Mouse (Mus musculus) embryo, embryonic 9.5 days (tissue): ENCODE measurements around the gene Hmgb1.

Experiments
- DNase-seq: peaks from one replicate; pipeline ENCODE4 v3.0.0-alpha.2; 2017; ENCODE audit errors: extremely low spot score

The Hmgb1 gene

DNA sequence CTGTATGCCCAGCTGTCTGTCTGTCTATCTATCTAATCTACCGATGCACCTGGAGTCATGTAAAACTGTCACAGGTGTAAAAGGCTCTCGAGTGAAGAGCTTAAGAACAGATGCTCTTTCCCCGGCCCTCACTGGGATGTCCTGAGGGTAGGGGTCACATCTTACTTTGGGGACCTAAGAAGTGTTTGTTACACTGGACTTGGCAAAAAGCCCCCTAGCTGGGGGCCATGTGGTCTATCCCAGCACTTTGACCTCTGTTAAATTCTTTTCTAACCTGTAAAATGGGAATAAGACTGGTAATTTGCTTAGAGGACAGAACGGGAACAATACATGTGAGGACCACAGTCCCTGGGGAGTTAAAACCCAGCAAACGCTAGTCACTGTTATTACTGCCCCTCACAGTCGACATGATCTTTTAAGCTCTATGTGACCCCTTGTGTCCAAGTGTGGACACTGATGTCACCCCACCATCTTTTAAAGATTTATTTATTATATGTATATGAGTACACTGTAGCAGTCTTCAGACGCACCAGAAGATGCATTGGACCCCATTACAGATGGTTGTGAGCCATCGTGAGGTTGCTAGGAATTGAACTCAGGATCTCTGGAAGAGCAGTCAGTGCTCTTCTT lies 80.1 kb downstream of the Hmgb1 start:
- no peak for DNase-seq

DNA sequence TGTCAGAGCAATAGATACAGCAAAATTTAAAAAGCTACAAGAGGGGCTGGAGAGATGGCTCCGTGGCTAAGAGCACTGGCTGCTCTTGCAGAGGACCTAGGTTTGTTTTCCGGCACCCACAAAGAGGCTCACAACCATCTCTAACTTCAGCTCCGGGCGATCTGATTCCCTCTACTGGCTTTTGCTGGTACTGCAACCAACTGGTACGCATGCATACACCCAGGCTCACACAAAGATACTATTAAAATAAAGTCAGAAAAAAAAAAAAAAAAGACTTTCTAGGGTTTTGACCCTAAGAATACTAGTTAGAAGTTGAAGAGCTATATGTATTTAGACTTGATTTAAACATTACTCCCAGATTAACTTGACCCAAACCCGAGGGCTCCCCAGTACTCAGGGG lies 82.4 kb downstream of the Hmgb1 start:
- DNase-seq = no peak

GRCm38 (mm10) chr5:149100091-149100490 lies 84.2 kb downstream of the Hmgb1 start:
- no peak for DNase-seq

GRCm38 (mm10) chr5:149099009-149099408 lies 85.3 kb downstream of the Hmgb1 start:
- no peak for DNase-seq

DNA sequence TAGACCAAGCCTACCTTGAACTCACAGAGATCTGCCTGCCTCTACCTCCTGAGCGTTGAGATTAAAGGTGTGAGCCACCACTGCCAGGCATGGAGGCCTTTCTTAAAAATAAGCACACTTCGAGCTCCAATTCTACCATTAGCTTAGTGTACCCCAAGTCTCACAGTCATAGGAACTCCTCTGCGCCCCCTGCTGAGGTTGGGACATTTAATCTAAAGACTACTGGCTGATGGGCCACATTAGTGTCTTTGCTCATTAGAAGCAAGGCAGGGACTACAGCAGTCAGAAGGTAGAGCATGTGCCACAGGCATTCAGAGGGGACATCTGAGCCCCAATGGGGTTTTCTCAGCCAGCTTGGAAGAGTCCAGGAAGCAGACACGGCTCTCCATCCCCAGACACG lies 86.4 kb downstream of the Hmgb1 start:
- no peak for DNase-seq

GRCm38 (mm10) chr5:149096284-149096683 lies 88.0 kb downstream of the Hmgb1 start:
- DNase-seq = no peak

DNA sequence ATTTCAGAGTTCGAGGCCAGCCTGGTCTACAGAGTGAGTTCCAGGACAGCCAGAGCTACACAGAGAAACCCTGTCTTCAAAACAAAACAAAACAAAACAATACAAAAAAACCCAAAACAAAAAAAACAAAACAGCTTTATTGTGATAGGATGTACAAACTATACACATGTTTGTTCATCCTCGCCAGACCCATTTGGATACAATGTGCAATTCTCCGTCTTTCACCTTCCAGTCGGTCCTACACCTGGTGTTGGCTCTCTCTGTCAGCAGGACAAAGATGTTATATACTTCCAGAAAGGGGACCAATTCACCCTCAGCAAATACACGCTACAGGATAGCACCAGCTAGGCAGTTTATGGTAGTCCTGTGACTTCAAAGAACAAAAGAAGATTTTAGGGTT lies 91.4 kb downstream of the Hmgb1 start:
- DNase-seq = no peak

GRCm38 (mm10) chr5:149092526-149092925 lies 91.8 kb downstream of the Hmgb1 start:
- no peak for DNase-seq

DNA sequence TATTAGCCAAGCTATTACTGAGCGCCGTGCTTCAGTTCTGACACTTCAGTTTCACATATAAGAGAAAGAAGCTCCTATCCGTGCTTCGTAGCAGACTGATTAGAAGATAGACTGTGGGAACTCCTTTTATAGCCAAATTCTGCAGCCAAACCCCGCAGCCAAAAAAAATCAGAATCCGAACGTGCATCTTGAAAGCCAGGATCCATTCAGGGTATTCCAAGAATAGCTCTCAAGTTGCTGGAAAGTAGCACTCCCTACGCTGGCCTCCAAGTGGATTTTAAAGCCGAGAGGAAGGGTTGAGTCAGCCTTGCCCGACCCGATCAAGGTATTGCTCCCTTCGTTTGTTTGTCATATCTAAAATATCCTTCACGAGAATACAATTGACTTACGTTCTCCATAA lies 93.0 kb downstream of the Hmgb1 start:
- DNase-seq = no peak

DNA sequence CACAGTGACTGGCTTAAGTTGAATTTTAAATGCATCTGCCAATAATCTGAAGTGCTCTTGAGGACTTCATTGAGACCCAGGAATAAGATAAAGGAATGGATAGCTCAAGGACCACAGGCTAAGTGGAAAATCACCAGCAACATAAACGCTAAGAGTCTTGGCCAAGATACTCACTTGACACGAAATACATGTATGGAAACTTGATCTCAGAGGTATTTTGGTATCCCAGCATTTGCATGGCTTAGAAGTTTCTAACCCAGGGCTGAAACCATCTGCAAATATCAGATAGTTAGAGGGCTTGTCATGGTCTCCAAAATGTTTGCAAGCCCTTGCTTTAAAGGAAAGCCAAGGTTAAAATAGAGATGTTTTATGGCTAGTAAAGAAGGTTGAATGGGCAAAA lies 94.4 kb downstream of the Hmgb1 start:
- DNase-seq = no peak

DNA sequence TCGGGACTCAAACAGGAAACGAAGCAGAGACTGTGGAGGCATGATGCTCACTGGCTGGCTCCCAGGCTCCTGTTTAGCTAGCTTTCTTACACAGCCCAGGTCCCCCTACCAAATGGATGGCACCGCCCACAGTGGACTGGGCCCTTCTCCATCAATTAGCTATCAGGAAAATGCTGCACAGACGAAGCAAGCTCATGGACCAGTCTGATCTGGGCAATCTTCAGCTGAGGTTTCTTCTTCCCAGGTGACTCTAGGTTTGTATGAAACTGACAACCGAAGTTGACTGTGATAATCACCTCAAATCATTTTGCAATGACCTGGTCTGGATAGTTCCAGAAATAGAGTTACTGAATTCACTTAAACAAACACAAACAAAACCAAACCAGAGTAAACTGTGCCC lies 94.8 kb downstream of the Hmgb1 start:
- no peak for DNase-seq

GRCm38 (mm10) chr5:149088891-149089290 lies 95.4 kb downstream of the Hmgb1 start:
- no peak for DNase-seq

DNA sequence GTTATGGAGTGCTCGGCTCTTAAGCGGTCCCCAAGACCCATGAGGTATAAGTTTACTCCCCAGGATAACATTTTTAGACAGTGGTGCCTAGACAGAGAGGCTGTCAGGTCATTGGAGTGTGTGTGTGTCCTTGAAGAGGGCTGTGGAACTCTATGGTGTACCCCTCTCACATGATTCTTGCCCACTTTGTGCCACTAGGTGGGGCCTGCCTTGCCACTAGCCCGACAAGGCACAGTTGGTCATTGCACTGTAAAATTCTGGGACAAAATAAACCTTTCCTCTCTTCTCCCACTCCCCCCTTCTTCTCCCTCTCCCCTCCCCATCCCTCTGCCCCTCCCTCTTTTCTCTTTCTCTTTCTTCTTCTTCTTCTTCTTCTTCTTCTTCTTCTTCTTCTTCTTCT lies 96.1 kb downstream of the Hmgb1 start:
- no peak for DNase-seq

DNA sequence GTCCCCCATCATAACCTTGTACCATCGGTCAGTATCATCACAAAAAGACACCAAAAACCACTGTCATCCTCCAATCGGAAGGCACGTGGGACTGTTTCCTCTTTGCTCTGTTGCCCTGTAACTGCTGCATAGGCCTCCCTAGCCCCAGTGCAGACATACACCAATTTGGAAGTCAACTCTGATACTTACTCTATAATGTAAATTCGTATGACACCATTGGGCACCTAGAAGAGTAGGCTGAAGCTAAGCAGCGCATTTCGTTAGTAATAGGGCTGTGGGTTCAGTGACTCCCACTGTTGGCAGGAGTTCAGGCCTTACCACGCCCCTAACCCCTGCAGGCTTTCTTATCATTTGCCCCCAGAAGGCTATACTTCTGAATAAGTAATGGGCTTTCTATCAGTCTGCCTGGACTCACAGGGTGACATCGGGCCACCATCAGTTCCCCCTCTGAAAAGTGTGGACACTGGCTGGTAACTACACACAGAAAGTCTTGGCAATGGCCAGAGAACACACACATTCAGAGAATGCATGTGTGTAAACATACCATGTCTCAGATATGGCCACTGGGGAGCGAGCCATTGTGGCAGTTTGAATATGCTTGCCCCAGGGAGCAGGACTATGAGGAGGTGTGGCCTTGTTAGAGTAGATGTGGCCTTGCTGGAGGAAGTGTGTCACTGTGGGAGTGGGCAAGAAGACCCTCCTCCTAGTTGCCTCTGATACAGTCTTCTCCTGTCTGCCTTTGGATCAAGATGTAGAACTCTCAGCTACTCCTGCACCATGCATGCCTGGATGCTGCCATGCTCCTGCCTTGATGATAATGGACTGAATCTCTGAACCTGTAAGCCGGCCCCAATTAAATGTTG lies 97.7 kb downstream of the Hmgb1 start:
- DNase-seq = no peak

DNA sequence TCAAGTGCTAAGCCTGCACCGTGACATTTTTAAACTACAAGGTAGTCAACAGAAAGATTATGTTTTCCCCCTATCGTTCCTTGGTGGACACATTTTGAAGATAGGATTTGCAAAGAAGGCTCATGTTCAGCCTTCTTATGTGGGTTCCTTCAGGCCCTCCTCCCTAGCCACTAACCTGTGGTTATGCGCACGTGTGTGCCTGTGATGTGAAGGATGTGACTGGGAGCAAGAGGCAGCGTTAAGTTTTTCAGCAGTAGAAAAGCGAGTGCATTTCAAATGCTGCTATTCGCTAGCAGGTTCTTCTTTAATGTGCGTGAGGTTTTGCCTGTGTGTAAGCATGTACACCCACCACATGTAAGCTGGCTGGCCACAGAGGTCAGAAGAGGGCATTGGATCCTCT lies 103.8 kb downstream of the Hmgb1 start:
- no peak for DNase-seq

DNA sequence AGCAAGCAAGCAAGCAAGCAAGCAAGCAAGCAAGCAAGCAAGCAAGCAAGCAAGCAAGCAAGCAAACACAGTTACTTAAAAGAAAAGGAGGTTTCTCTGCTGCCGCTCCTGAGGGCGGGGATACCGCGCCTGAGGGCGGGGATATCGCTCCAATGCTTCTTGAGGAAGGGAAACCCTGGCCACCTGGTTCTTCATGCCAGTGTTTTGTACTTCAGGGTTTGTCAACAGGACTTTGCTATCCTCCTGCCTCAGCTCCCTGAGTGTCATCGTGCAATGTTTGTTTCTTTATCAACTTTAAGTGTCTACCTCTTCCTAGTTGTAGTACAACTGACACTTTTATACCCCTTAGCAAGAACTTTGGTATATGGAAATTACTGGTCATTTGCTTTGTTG lies 104.5 kb downstream of the Hmgb1 start:
- no peak for DNase-seq

DNA sequence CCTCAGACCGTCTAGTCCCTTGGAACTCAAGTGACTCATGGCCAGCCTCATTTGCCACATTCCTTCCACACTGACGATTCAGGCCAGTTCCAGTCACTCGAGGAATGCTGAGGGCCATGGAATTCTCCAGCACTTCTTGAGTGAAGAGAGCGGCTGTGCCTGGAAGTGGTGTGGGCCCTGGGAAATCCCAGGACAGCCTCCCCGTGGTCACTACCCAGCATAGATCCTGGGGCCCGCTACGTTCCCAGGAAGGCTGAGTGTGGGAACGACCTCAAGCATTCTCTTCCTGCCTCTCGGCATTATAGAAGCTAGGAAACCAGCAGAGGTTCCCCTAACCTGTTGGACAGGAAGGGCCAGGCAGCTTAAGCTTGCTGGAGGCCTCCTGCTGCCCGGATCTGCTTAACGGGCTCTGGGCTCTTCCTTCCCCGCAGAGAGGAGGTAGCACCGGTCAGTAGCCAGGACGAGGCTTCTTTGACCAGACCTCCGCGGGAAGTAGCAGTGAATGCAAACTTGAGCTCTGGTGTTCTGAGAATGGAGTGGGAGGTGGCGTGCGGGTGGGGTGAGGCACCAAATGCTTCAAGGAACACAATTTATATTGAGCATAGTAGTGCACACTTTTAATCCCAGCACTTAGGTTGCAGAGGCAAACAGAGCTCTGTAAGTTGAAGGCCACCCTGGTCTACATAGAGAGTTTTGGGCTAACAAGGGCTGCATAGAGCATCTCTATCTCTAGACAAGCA lies 105.1 kb downstream of the Hmgb1 start:
- DNase-seq = peak; percentile 30

DNA sequence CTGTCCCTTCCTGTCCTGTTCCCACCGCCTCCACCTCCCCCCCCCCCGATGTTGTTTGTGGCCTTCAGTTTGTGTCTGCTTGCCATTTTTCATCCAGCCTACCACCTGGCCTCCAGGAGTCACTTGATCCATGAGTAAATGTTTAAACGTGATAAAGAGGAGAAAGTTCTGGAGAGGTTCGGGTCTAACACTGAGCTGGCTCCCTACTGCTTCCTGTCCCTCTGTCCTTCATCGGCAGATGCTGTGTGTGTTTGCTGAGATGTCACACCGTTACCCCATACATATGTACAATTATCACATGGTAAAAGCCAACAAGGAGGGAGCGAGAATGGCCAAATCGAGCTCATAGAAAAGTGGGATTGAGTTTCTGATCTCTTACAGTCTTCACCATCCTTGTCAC lies 107.2 kb downstream of the Hmgb1 start:
- no peak for DNase-seq

DNA sequence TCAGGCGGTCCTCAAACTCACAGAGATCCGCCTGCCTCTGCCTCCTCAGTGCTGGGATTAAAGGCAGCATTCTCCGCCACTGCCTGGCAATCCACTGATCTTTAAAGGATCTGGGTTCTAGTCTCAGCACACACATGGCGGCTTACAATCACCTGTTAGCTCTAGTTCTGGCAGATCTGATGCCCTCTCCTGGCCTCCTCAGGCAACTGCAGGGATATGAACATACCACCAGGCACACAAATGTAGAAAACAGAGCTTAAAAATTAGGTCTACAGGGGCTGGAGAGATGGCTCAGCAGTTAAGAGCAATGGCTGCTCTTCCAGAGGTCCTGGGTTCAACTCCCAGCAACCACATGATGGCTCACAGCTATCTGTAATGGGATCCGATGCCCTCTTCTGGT lies 112.7 kb downstream of the Hmgb1 start:
- DNase-seq = no peak

DNA sequence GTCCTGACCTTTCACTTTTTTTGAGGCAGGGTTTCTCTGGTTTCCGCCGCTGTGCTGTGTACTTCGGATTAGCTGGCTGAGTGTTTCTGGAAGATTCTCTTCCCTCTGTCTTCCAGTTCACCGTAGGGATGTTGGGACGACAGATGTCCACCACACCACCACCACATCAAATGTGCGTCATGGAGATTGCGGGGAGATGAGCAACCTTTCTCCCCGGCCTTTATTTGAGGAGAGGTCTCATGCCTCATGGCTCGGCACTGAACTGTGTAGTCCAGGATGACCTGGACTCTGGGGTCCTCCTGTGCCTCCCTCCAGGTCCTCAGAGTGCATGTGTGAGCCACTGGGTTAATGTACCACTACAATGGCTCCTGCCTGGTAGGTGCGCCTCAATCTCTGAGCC lies 115.5 kb downstream of the Hmgb1 start:
- no peak for DNase-seq

GRCm38 (mm10) chr5:149068247-149068740 lies 116.0 kb downstream of the Hmgb1 start:
- no peak for DNase-seq

DNA sequence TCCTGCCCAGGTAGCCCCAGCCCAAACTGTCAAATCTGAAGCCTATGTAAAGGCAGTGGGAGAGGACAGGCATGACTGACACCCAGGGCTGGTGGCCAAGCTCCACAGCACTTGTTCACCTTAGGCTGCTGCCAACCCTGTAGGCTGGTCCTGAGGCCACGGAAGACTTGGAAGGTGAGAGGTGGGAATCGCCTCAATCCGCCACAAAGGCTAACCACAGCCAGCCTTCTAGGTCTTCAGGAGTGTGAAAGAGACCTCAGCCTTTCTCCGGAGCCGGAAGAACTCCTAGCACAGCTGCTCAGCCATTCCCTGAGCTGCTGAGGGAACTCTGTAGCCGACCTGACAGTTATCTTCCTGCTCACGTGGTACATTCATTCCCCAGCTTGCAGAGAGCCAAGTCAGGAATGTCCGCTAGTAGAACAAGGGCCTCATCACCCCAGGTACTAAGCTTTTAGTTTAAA lies 116.8 kb downstream of the Hmgb1 start:
- no peak for DNase-seq

- DNase-seq = no peak
Measured at GRCm38 (mm10) chr5:149062833-149063232, 121.5 kb downstream of the Hmgb1 start.
